Mouse (Mus musculus): ENCODE results near the gene Trp73.
A peak's percentile ranks its signal among the peaks of the same experiment; 100 is the strongest.

Gene Trp73

DNA sequence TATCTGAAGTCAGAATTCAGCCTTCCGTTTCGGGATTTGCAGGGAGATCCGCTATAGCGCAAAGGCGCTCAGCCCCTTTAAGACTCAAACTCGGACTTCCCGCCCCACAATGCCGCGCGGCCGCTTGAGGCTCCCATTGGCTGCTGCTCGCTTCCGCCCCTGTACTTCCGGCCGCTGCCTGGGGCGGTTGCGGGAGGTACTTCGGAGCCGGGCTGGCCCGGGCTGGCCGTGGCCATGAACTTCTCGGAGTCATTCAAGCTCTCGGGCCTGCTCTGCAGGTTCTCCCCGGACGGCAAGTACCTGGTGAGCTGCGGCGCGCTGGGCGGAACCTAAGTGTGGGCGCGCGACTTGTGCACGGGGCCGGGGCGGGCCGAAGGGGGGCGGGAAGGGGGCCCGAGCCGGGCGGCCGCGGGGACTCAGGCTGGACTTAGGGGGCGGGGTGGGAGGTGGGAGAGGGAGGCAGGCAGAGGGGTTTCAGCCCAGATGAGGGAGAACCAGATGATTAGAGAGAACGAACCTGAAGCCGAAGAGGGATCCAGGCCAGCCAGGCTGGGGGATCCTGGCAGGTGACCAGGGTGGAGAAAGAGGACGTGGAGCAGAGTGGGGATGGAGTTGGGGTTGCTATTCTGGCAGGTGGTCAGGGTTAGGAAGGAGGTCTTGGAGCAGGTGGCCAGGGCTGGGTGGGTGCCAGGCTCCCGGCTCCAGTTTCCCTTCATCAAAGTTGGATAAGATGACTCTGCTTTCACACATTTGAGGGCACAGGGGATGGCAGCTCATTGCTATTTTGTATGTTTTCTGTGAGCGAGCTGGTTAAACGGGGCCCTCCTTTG, 2.4 kb upstream of the Trp73 start, which contains the start of gene Wrap73:
TSS of gene Wrap73 (plus strand) at position 162 of the 830 bp plus-strand sequence.
- peak; percentile 70 for DNase-seq (ENCODE audit: low read depth)

DNA sequence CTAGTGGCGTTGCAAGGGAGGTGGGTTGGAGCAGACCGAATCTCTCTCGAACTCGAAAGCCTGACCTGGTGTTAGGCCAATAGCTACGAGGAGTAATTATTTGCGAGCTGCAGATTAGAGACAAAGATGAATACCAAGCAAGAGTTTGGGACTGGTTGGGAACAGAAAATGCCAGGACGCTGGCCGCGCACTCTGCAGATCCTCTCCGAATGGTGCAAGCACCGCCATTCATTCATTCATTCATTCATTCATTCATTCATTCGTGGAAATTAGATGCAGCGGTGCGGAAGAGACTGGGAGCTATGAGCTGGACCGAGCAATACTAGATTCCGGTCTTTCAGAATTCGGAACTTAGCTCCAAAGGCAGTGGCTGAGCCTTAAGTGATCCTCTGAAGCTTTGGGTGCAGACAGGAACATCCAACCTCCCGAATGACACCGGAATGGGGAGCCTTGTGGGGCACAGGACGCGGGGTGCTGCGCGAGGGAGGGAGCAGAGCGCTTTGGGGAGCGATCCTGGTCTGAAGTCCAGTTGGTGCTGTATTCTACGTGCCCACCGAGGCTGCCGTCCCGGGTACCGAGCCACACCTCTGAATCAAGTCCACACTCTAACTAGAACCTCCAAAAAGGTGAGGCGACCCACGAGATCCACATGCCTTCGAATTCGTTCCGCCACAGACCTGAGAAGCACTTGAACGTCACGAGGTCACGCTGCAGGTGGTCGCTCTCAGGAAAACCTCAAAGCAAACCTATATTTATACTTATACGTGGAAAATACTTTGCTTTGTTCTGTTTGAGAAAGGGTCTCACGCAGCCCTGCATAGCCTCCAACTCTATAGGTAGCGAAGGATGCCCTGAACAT, 1.2 kb upstream of the Trp73 start:
- DNase-seq (ENCODE audit: low read depth): no peak

DNA sequence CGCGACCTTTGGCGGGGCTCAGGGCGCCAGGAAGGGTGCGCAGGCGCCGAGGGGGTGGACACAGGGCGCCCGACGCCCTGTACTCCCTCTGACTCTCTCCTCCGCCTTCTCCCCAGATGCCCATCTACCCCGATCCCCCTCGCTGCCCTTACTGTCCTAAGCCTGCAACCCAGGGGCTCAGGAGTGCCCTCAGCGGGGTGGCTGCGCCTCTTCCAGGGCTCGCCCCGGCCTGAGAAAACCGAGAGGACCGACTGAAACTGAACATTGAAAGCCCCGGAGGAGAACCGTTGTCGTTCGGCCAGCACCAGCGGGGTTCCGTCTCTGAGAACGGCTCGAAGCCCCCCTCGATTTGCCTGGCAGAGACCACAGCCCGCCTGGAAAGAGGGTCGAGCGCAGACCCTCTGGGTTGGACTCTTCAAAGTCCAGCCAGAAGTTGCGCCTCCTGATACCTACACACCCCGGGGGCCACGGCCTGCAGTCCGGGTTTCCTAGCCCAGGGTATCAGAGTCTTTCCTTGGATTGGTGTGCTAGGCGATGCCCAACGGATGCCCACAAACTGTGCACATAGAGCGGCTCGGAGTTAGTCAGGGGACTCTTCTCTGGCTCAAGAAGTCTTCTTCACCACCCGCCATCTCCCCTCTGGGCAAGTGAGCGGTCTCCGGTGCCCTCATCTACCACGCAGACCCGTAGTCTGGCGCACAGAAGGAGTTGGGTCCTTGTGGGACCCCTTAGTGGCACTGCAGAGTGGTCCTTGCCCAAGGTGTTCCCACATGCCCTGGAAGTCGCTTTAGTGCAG, 403 bp upstream of the Trp73 start:
- no peak for DNase-seq (ENCODE audit: low read depth)

DNA sequence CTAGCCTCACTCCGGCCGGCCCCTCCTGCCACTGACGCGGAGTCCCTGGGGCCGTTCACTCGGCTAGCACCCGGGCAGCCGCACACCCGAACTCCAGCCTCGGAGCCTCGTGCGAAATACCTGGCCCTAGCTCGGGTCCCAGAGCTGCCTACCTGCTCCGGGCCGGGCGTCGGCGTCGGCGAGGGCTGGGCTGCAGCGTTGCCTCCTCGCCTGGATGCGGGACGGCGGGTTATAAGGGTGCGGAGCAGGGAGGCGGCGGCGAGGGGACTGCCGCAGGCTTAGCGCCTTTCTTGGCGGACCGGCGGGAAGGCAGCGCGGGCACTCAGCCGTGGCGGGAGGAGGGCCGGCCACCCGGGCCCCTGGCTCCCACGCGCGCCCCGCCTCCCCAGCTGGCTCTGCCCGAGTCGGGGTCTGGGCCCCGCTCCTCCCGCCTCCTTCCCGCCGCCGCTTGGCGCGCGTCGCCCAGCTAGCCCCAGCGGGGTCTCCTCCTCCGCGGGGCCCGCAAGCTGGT, 282 bp downstream of the Trp73 start:
- no peak for DNase-seq (ENCODE audit: low read depth)

DNA sequence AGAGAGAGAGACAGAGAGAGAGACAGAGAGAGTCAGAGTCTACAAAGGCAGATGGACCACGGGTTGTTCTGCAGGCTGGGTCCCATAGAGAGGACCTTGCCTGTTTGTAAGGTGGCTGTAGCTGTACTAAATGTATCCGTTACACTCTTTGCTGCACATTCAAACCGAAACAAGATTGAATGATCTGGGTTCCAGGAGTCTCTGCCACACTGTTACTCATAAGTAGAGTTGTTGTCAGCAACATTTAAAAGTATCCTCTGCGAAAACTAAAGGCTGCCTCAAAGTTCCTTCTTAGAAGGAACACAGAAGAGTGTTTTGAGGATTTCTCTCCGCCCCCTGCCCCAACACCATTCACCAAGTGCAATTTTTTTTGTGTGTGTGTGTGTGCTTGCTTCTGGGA, 2.9 kb downstream of the Trp73 start:
- no peak for DNase-seq (ENCODE audit: low read depth)

DNA sequence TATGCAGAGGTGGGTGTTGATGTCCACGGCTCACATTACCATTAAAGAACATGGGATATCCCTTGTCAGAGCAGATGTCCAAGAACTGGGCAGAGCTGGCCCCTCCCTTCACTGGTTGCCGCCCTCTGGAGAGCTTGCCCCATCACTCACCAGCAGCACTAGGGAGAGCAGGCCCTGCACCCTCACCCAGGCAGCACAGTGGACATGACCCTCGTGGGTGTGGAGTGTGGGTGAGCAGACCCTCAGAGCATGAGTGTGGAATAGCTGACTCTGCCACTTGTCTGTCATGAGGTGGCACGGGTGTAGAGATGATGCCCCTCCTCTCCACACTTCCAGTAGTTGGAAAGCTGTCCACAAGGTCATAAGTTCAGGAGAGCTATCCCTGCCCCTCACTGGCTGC, 5.2 kb downstream of the Trp73 start:
- no peak for DNase-seq (ENCODE audit: low read depth)

DNA sequence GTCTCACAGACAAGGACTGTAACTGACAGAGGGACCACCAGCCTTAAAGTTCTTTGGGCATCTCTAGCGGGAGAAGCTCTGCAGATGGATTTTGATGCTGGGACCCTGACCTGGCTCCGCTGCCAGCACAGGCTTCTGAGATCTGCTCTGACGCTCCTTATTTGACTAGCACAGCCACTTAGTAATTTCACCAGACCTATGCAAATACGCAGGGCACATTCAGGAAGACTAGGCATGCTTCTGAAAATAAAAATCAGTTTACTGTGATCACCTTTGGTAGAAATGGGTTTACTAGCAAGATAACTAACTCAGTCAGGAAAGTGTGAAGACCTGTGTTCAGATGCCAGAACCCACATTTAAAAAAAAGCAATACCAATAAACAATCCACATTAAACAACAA, 8.1 kb downstream of the Trp73 start:
- DNase-seq (ENCODE audit: low read depth): no peak

DNA sequence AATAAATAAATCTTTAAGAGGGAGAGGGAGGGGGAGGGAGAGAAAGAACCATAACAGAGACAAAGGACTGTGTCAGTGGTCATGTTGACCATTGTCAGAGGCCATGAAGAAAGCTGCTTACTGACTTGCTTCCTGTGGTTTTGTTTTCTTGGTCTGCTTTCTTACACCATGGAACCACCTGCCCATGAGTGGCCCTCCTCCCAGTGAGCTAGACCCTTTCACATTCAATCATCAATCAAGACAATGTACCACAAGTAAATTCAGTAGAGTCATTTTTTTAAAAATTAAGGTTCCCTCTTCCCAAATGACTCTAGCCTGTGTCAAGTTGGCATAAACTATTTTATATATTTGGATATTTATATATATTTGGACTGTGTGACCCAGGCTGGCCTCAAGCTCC, 10.1 kb downstream of the Trp73 start:
- no peak for DNase-seq (ENCODE audit: low read depth)

DNA sequence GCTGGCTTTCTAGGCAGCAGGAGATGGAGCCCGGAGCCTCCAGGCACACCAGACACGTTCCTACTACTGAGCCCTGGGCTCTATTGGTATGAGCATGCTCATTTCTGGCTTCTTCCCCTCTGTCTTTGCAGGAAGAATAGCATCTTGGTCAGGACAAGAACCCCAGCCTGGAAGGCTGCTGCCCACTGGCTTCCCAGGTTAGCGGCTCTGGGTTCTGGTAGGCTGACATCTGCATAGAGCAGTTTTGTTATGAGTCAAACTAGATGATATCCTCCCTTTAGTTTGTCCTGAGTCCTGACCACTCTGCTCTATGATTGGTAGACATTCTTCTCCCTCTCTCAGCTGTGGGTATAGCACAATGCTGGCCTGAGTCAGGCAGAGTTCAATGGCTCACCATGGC, 12.7 kb downstream of the Trp73 start:
- DNase-seq (ENCODE audit: low read depth): no peak

DNA sequence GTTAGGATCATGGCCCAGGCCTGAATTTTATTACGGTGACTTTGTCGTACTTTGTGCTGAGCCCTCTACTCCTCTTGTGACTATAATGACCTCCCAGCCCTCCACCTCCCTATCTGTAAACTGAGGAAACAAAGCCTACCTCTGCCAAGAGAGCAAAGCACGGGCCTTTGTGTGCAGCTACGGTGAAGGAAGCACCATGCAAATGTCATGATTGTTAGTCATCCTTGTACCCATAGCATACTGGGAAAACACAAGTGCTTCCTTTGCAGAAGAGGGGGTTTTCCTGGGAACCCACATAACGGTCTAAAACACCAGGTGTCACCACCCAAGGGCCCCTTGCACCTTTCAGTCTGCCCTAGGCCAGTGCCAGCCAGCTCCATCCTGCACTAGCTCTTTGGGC, 14.8 kb downstream of the Trp73 start:
- DNase-seq (ENCODE audit: low read depth): no peak

DNA sequence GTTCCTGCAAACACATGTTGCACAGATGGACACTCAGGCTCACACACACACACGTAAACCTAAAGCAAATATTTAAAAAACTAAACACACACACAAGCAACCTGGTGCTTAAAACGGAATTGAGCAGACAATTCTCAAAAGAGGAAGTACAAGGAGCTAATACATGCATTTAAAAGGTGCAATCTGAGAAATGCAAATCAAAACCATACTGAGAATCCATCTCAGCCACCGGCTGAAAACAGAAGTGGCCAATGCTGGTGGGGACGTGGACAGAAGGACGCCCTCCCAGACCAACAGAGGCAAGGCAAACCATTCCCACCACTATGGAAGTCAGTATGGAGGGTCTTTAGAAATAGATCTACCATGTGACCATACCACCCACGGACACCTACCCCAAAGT, 16.5 kb downstream of the Trp73 start:
- no peak for DNase-seq (ENCODE audit: low read depth)

DNA sequence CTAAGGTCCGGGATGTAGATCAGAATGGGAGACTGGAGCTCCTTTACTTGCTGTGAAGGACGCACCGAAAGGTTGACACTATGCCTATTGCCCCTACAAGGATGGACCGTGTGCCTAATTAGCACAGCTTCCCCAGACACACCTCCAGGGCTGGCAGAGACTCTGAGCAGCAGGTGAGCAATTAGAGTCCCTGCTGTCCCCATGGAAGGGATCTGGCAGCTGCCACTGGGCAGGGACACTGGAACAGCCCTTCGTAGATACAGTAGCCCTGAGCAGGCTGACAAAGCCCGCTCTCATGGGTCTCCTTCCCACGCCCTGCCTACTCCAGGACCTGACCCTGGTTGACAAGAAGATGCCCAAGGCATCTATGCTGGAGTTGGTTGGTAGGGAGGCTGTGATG, 17.6 kb downstream of the Trp73 start:
- no peak for DNase-seq (ENCODE audit: low read depth)

DNA sequence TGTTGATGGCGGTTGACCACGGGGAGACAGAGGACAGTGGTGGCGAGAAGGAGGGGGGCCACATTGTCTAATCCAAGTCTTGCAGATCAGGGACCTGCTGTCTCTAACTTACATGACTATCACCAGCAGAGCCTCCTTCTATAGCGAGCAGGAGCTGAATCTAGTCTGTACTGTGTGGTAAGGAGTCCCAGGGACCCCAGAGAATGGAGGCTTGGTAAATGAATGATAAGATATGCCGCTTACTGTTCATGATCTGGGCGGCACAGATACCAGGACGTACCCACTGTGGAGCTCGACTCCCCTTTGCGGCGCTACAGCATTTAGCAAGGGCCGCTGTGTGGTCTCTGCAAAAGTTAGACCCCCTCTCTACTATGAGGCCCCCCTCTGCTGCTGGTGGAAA, 18.2 kb downstream of the Trp73 start:
- DNase-seq (ENCODE audit: low read depth): no peak

DNA sequence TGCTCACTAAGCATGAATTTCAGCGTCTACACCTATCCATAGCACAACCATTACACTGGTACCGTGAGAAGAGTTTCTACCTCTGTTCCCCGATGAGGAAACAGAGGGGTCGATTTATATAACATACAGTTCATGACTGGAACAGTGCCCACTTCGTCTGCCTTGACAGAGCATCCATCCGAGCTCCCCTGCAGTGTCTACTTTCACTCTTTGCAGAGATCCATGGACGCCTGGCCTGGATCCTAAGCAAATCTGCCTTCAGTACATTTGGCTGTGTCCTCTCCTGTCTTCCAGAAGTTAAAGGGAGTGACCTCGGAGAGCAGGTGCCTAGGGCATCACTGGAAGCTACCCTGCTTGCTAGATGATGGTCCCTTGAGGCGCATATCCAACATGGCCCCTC, 20.8 kb downstream of the Trp73 start:
- DNase-seq (ENCODE audit: low read depth): no peak

DNA sequence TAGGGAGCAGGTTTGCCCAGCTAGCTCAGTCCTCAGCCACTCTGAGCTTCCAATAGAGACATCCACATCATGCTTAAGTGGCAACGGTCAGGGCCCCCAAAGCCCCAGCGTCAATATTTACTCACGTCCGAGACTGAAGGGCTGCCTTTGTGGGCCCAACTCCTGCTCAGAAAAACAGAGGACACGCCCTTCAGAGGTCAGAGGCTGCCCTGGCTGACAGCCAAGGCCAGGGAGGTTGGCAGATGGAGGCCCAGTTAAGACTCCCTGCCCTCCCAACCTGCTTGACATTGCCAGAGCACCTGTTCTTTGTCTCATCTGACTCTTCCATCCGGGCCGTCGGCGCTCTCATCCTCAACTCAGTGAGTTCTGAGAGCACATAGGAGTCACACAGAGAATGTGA, 21.2 kb downstream of the Trp73 start:
- DNase-seq (ENCODE audit: low read depth): no peak

DNA sequence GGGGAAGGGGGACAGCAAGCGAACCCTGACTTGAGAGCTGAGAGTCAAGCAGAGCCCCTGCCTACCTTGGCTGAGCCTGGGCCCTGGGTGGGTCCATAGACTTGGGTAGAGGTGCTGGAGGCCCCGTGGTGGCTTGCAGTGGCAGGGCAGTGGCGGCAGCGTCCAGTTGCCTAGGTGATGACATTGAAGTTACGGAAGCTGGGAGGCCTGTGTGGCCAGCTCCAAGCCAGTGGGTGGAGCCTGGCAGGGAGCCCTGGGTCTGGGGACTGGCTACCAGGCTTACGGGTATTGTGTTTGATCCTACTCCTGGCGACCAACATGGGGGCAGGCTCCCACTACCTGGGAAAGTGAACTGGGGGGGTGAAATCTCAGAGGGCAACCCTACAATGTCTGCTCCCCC, 23.6 kb downstream of the Trp73 start:
- DNase-seq (ENCODE audit: low read depth): no peak

DNA sequence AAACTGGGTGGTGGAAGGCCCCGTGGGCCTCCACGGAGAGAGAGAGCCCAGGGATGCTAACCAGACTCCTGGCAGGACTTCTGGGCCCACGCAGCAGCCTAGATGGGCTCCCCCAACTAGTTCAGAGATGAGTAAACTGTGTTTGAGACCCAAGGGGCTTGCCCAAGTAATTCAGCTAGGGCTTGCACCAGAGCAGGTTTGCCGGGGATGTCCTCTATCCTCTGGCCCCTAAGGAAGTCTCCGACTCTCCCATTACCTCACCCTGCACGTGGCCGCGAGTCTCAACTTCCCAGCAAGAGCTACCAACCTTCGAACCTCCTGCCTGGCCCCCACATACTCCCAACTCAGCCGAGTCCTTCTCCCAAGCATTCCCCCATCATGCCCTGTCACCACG, 30.2 kb downstream of the Trp73 start:
- DNase-seq (ENCODE audit: low read depth): no peak

DNA sequence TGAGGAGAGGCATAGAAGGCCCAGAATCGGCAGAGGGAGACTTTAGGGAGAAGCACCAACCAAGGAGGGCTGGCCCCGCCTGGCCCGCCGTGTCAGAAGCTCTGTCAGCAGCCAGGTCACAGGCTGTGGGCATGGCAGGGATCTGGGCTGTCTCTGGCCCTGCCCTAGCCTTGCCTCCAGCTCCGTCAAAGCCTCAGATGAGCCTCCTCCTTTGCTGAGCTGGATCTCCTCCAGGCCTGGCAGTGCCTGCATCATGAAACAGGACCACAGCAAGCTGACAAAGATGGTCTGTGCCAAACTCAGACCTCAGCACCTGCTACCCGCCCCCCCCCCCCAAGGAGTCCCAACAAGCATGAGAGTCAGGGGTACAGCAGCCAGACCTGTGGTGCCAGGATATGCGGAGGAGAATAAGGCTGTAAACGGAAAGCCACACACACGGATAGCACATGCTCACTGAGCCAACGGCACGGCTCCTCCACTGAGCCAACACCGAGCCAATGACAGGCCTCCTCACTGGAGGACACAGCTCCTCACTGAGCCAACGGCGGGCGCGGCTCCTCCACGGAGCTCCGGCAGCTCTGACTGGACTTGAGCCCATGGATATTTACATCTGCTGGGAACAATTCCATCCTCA, 30.7 kb downstream of the Trp73 start:
- no peak for DNase-seq (ENCODE audit: low read depth)

DNA sequence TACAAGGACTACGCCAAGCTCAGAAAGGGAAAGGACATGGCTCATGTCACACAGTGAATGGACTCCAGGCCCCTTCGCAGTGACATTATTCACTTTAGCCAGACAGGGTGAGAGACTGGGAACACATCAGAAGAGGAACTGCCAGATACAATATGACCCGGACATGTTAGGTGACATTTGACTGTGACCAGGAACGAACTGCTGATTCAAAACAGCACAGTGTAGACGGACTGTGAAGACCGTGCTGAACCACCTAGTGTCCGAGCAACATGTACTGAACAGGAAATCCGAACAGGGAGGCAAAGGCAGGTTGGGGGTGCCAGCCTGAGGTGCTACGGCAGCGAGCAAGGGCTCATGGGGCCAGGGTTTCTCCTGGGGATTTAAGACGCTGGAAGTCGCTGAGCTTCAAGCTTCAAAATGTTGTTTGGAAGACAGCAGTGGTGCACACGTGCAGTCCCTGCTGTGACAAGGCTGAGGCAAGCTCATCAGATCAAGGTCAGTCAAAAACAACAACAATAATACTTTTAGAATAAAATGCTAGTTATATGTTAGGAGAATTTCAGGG, 33.4 kb downstream of the Trp73 start:
- DNase-seq (ENCODE audit: low read depth): no peak

DNA sequence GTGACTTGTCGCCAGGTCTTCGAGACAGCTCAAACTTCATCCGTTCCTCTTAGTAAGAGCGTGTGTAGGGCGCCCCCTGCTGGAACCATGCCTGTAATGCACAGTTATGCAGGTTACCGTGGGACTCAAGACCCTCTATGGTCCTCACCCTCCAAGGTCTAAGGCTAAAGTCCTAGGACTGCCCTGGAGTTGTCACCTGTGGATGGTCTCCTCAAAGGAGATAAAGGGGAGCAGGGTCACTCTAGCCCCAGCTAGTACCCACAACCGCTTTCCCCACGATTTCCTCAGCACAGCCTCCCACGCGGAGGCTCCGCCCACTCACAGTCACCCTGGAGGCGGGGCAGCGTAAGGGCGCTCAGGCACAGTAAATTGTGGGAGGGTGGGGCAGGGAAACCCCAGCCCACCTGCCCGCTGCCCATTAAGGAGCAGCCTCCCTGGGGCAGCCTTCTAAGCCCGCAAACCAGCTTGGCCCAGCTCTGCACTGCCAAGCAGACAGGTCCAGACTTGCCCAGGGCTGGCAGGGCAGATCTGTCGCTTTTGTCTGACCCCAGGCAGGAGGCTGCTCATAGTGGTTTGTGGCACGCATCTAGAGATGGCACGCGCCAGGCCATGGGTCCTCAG, 34.5 kb downstream of the Trp73 start:
- DNase-seq (ENCODE audit: low read depth): peak; percentile 17

DNA sequence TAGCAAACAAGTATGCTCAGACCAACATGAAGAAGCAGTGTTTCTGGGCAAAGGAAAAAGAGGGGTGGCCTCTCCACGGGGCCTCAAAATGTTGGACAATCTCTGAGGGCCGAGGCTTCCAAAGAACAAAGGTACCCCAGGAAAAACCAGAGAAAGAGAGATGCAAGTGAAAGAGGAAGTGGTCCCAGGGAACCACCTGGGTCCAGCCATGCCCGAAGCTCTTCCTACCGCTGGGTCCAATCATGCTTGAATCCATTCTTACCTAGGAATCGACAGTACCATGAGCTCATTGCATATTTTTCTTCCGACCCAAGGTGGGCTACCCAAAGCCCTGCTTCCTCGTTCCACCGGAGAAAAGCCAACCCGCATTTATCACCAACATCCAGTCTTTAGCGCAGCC, 36.1 kb downstream of the Trp73 start:
- no peak for DNase-seq (ENCODE audit: low read depth)
